24 mouse cellular contexts compared by ENCODE assay signal in genomic region chr11:35782444-35782843, GRCm38 (mm10). TPM values are rescaled to one million over a fixed set of nuclear protein-coding genes. Genes with fewer than 3 reads are reported as not detected.
"Had no signal": no experiment of that assay in that cellular context is flagged by ENCODE, and none has a peak within 500 bp of the region (broad histone marks: within the 10 kb centered on the region; RNA-seq: fewer than 3 reads in every experiment).

No protein-coding gene starts in this region.

- DNase-seq: lung, adult 18-20 months; lung, embryonic 14.5 days; lung, postnatal 10 days; lung, postnatal 4 days; midbrain, embryonic 14.5 days; retina, postnatal 1 day; right cerebral cortex, adult 18-20 months; right cerebral cortex, postnatal 25 days; right cerebral cortex, postnatal 4 days; spleen, adult 18-20 months; thymus, adult 18-20 months; thymus, postnatal 14 days; thymus, postnatal 36 days had no signal

- H3K27ac ChIP-seq: liver, embryonic 14.5 days; midbrain, embryonic 12.5 days; neural tube, embryonic 13.5 days; neural tube, embryonic 15.5 days had no signal

- H3K4me3 ChIP-seq: midbrain, embryonic 12.5 days; myocyte; neural tube, embryonic 13.5 days; neural tube, embryonic 15.5 days had no signal

- H3K4me1 ChIP-seq: midbrain, embryonic 12.5 days; neural tube, embryonic 13.5 days; neural tube, embryonic 15.5 days had no signal

- H3K9ac ChIP-seq: liver, embryonic 14.5 days; lung, embryonic 14.5 days; midbrain, embryonic 12.5 days; neural tube, embryonic 13.5 days; neural tube, embryonic 15.5 days had no signal

- H3K27me3 ChIP-seq: midbrain, embryonic 12.5 days; neural tube, embryonic 13.5 days; neural tube, embryonic 15.5 days had no signal

RNA-seq across cellular contexts. Expression of gene Fbll1, which starts 16.2 kb away (rescaled TPM):
- total RNA-seq: megakaryocyte, adult 5-6 weeks; megakaryocyte-erythroid progenitor cell, adult 5-6 weeks had no signal
- polyA plus RNA-seq: liver, embryonic 14.5 days; liver, embryonic 16.5 days; lung, embryonic 14.5 days; lung, embryonic 16.5 days; myocyte; stomach, embryonic 16.5 days; thymus, postnatal 0 days had no signal
